Mouse (Mus musculus) T-helper 2 cell (primary cell): ENCODE measurements around the gene Pagr1b.

Experiments used
- in situ Hi-C: fragments of 300-600 bp; cut with MboI, MseI; formaldehyde crosslinking; loops from one replicate; pipeline ENCODE4 v1.15.1; 2025; ENCODE audit warnings: high pct_unique_total_duplicates

Pagr1b gene

DNA sequence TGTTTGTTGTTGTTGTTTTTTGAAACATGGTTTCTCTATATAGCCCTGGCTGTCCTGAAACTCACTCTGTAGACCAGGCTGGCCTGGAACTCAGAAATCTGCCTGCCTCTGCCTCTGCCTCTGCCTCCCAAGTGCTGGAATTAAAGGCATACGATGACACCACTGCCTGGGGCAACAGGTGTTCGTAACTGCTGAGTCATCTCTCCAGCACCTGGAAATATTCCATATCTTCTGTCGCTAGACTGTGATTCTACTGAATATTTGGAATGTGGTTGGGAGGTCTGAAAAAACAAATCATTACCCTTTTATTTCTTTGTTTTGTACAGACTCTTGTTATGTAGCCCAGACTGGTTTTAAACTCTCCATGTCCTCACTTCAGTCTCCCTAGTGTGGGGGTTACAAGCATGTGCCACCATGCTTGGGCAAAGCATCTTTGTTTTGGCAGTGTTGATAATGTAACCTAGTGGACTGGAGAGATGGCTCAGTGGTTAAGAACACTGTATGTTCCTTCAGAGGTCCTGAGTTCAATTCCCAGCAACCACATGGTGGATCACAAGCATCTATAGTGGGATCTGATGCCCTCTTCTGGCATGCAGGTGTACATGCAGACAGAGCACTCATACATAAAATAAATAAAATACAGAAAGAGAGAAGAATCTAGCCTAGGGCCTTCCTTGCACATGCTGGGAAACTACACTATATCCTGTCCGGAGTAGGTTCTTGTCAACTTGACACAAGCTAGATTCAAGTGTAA lies 12.0 kb downstream of the Pagr1b start:
- in situ Hi-C loops = loop anchor here (25.0 kb wide), 1 partner anchor 817 kb away; no protein-coding TSS in a partner anchor

DNA sequence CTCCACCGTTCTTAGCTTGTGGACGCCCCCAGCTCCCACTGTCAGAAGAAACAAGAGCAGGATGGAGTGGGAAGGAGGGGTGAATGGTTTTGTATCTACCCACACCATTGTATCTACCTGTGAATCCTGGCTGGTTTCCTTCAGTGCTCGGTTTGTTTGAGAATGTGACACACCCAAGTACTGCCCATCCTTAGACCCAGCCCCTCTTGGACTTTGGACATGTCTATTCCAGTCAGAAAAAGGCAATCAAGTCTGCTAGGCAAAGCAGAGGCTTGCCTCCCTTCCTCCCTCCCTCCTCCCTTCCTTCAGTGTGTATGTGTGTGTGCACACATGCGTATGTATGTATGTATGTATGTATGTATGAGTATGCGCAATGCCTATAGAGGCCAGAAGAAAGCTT lies 12.7 kb downstream of the Pagr1b start:
- in situ Hi-C loops = loop anchor here (25.0 kb wide), 1 partner anchor 816 kb away; no protein-coding TSS in a partner anchor

GRCm38 (mm10) chr7:126999568-126999967 lies 16.7 kb downstream of the Pagr1b start:
- in situ Hi-C loops = loop anchor here (10.0 kb wide), 1 partner anchor 695 kb away; no protein-coding TSS in a partner anchor

DNA sequence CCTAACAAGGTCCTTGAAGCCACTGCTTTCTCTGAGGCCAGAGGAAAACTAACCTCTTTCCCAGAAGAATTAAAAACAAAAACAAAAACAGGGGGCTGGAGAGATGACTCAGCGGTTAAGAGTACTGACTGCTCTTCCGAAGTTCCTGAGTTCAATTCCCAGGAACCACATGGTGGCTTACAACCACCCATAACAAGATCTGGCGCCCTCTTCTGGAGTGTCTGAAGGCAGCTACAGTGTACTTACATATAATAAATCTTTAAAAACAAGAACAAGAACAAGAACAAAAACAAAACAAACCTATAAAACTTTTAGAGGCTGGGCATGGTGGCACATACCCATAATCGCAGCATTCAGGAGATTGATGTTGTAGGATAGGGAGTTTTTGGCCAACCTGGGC lies 19.8 kb downstream of the Pagr1b start:
- in situ Hi-C loops = loop anchor here (10.0 kb wide), 1 partner anchor 698 kb away; no protein-coding TSS in a partner anchor

GRCm38 (mm10) chr7:126988816-126989215 lies 27.5 kb downstream of the Pagr1b start:
- in situ Hi-C loops = no loop called here

DNA sequence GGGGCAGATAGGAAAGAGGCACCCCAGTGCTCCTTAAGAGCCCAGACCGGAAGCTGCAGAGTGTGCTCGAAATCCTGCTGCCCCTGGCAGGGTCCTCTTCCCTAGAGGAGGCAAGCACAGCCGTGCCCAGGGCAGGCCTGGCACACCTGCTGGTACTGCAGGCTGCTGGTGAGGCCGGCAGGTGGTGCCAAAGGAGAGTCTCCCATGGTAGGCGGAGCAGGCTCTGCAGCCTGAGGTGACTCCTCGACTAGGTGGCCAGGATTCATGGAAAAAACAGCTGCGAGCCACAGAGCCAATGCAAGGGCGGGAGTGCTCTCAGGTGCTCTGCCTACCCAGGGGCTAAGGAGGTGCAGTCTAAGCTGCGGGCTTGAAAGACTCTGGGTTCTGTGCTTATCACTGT lies 30.0 kb downstream of the Pagr1b start:
- in situ Hi-C loops = no loop called here

DNA sequence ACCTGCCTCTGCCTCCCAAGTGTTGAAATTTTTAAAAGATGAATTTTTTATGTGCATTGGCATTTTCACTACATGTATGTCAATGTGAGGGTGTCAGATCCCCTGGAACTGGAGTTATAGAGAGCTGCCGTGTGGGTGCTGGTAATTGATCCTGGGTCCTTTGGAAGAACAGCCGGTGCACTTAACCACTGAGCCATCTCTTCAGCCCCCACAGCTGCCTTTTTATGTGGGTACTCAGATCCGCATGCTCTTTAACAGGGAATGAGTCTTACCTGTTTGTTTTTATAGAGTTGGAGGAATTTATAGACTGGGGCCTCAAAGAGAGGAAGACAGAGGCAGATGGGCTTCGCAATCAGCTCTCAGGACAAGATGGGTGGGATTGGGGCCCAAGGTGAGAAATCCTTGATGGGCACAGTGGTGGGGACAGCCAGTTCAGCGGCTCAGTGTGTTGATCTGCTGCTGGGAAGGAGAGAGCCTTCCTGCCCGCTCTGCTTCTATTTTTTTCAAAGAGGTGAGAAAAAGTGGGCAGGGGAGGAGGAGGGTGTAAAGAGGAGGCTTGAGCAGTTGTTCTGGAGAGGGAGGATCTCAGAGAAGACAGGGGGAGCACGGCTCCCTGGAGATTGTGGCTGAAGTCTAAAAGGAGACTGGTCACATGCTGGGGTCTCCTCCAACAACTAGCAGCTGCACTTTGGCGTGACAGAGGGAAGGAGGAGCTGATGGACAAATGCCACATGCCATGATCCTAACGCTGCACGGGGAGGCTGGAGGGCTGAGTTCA lies 31.4 kb downstream of the Pagr1b start:
- in situ Hi-C loops = no loop called here

DNA sequence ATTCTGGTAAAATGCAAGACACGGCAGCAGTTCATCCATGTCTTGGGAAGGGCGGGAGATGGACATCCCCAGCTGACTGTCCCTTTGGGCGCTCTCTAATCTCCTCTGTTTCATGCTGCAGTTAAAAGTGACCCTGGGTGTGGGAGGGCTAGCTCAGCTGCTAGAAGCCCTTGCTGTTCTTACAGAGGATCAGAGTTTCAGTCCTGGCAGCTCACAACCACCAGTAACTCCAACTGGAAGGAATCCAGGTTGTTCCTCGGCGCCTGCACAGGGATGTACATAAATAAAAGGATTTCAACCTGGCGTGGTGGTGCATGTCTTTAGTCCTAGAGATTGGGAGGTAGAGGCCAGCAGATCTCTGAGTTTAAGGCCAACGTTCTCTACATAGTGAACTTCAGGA lies 33.2 kb downstream of the Pagr1b start:
- in situ Hi-C loops = no loop called here

DNA sequence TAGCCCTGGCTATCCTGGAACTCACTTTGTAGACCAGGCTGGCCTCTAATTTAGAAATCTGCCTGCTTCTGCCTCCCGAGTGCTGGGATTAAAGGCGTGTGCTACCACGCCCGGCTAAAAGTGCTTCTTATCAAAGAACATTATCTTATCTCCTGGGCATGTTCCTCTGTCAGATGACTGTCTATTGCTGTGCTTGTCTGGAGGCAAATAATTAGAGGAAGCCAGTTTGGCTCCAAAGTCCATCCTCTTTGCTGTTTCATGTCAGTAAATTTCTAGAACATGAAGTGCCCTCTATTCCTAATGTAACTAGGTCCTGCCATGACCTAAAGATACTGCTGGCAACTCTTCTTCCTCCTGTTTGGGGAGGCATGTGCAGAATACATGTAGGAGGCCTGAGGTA lies 34.2 kb downstream of the Pagr1b start:
- in situ Hi-C loops = no loop called here

- in situ Hi-C loops = no loop called here
Observed at GRCm38 (mm10) chr7:126981601-126982000, 34.7 kb downstream of the Pagr1b start.

GRCm38 (mm10) chr7:126978841-126979240 lies 37.4 kb downstream of the Pagr1b start:
- in situ Hi-C loops = no loop called here

DNA sequence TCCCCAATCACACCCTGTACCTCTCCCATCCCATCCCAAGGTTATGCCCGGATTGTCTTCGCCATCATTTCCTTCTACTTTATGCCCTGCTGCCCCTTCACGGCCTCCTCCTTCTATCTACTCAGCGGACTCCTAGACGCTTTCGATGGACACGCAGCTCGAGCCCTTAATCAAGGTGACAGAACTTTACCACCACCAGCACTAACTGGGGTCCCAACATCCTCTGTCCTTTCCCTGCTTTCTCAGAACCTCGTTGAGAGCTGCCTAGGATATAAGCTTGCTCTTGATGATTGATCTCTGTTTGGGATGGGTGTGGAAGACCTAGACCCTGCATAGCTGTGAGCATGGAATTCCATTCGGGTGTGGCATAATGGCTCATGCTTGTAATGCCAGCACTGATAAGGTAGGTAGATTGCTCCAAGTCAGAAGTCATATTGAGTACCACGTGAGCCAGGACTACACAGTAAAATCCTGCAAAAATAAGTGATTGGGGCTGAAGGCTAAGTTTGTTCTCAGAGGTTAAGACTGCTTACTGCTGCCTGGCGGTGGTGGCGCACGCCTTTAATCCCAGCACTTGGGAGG lies 39.3 kb downstream of the Pagr1b start:
- in situ Hi-C loops = no loop called here

GRCm38 (mm10) chr7:126975950-126976866 lies 40.1 kb downstream of the Pagr1b start, which contains the start of gene Cdiptos:
Gene Cdiptos (minus strand): TSS chr7:126976098.
- in situ Hi-C loops = no loop called here

DNA sequence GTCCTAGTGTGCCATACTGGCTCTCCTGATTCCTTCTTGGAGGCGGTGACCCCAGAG lies 40.6 kb downstream of the Pagr1b start, which contains the start of gene Cdipt:
Cdipt (plus strand) TSS at position 22 of the 57 bp plus-strand sequence.
- in situ Hi-C loops = no loop called here

- in situ Hi-C loops = no loop called here
Observed at GRCm38 (mm10) chr7:126975493-126975892, 40.8 kb downstream of the Pagr1b start.

DNA sequence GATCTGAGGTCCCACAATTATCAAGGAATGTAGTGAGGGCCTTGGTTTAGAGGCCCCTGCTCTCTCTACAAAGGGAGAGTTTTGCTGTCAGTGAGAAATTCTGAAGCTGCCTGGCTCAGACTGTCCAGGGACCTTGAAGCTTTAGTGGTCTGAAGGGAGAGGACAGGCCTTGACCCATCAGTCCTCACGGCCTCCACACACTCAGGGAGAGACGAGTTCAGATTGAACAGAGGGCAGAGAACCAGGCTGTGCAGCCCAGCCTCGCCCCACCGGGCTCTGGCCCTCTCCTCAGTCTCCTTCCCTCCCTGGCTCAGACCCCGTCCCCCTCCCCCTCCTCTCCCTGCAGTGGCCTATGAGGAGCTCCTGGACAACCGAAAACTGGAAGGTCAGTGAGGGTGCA lies 48.9 kb downstream of the Pagr1b start:
- in situ Hi-C loops = no loop called here

GRCm38 (mm10) chr7:126965568-126965967 lies 50.7 kb downstream of the Pagr1b start:
- in situ Hi-C loops = no loop called here

DNA sequence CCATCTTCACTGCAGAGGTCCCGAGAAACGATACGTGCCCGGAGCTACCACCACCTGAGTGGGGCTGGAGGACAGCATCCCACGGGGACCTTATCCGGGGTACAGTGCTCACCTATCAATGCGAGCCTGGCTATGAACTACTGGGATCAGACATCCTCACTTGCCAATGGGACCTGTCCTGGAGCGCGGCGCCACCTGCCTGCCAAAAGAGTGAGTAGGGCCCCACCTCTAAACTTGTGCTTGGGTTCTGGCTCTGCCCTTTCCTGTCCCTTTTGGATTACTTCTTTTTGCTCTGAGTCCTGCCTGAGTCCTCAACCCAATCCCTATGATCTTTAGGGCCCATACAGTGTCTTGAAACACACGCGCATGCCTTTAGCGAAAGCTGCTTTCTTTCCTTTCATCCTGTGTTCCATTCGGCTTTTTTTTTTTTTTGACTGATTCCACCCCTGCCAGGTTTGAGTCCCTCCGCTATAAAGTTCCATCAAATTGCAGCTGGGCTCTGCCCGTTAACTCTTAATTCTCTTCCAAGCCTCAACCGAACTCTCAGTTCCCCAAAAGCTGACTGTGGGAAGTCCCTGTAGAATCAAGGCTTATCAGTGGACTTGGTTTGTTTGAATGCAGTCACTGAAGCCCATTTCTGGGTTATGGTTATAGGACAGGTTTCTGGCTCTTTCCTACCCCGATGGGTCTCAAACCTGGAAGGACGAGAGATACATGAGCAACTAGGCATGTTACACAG lies 52.6 kb downstream of the Pagr1b start:
- in situ Hi-C loops = loop anchor here (5.0 kb wide), 1 partner anchor 141 kb away; no protein-coding TSS in a partner anchor

DNA sequence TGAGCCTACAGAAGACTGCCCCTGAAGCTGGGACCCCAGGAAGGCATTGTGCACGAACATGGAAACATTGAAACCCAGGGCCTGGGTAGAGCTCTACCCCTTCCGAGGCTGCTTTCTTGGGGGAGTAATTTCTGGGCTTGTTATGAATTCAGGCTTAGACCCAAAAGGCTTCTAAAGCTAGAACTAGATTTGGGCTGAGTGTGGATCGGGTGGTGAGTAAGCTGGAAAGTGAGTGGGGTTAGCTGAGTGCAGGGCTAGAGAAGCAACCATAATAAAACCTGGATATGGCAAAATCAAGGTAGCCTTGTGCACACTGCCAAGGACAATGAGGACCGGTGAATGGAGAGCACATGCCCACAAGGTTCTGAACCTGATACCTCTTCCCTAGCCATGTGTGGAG lies 54.3 kb downstream of the Pagr1b start:
- in situ Hi-C loops = loop anchor here (5.0 kb wide), 1 partner anchor 140 kb away; no protein-coding TSS in a partner anchor

DNA sequence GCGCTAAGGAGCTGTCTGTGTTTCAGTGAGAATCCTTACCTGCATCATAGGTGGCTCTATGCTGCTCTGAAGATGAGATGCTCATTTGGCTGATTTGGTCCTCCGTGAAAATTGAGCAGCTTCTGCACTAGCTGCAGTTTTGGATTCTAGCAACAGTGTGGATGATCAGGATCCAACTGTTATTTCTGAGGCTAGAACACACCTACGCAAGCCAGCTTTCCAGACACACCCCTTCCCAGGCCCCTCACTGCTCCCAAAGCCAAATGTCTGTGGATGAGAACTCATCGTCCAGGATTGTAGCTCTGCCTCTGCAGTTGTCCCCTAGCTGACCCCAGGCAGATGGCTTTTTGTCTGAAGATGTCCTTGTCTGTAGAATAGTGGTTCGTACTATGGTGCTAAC lies 55.2 kb downstream of the Pagr1b start:
- in situ Hi-C loops = loop anchor here (5.0 kb wide), 1 partner anchor 139 kb away; no protein-coding TSS in a partner anchor

DNA sequence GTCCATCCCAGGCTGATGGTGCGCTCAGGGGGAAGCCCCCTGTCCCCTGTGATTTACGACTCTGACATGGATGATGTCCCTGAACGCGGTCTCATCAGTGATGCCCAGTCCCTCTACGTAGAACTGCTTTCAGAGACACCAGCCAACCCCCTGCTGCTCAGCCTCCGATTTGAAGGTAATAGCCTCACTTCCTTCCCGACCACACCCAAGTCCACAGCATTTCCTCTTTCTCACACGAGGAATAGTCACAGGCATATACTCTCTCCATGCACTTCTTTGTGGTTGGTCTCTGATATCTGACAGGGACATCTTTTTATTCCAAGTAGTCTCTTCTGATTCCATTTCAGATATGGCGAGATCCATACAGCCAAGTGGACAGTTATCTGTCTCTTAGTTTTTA lies 56.5 kb downstream of the Pagr1b start:
- in situ Hi-C loops = loop anchor here (5.0 kb wide), 1 partner anchor 137 kb away; no protein-coding TSS in a partner anchor
